Mouse (Mus musculus): ENCODE measurements at regions not wholly inside any gene's neighbourhood (a gene's known extent, or its start where the extent isn't known, plus 50 kb on each side); places are given as distances from the start of the nearest gene placed in this dataset.

DNA sequence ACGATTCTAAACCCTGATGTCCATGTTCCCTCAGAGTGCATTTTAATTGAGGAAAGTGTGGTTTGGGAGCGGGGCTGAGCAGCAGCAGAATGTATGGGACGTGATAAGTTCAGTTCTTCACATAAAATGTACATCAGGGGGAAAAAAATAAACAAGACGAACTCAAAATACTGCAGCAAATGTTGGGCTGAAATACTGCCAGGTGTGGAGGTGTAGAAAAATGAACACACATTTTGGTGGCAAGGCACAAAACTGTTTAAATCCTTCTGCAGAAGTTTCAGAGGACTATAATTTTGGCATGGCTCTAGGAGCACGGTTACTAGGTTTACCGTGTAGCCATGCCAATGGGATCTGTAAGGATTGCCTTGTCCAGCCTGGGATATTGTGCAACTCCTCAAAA lies 81.3 kb upstream of the Rfx3 start:
- TF ChIP-seq CTCF (IDR thresholded peaks at IDR 0.05; ENCODE audit: control insufficient read depth, insufficient read depth, insufficient replicate concordance, low read depth, low read length) (no peak), POLR2A (IDR thresholded peaks at IDR 0.05; ENCODE audit: control insufficient read depth, low read depth, low read length) (no peak)
